Mouse (Mus musculus): ENCODE measurements at regions not wholly inside any gene's neighbourhood (a gene's known extent, or its start where the extent isn't known, plus 50 kb on each side); places are given as distances from the start of the nearest gene placed in this dataset.

GRCm38 (mm10) chr7:36150871-36151560 lies 348.2 kb upstream of the Zfp507 start:
- ATAC-seq (replicated peaks in 1 of 2; ENCODE audit: insufficient read depth in 1 of 2, low FRiP score in 2 of 2, low TSS enrichment in 1 of 2, low read depth in 1 of 2, poor library complexity in 2 of 2, severe bottlenecking in 2 of 2): peak; percentile 37 to 49

GRCm38 (mm10) chr7:36136571-36136970 lies 333.8 kb upstream of the Zfp507 start:
- no peak for ATAC-seq (replicated peaks in 1 of 2; ENCODE audit: insufficient read depth in 1 of 2, low FRiP score in 2 of 2, low TSS enrichment in 1 of 2, low read depth in 1 of 2, poor library complexity in 2 of 2, severe bottlenecking in 2 of 2)

- ATAC-seq (replicated peaks in 1 of 2; ENCODE audit: insufficient read depth in 1 of 2, low FRiP score in 2 of 2, low TSS enrichment in 1 of 2, low read depth in 1 of 2, poor library complexity in 2 of 2, severe bottlenecking in 2 of 2): no peak
Observed at GRCm38 (mm10) chr7:36134557-36134956, 331.8 kb upstream of the Zfp507 start.

- ATAC-seq (replicated peaks in 1 of 2; ENCODE audit: insufficient read depth in 1 of 2, low FRiP score in 2 of 2, low TSS enrichment in 1 of 2, low read depth in 1 of 2, poor library complexity in 2 of 2, severe bottlenecking in 2 of 2): no peak
Observed at GRCm38 (mm10) chr7:36133658-36134143, 330.9 kb upstream of the Zfp507 start.

GRCm38 (mm10) chr7:36133026-36133425 lies 330.2 kb upstream of the Zfp507 start:
- no peak for ATAC-seq (replicated peaks in 1 of 2; ENCODE audit: insufficient read depth in 1 of 2, low FRiP score in 2 of 2, low TSS enrichment in 1 of 2, low read depth in 1 of 2, poor library complexity in 2 of 2, severe bottlenecking in 2 of 2)

- ATAC-seq (replicated peaks in 1 of 2; ENCODE audit: insufficient read depth in 1 of 2, low FRiP score in 2 of 2, low TSS enrichment in 1 of 2, low read depth in 1 of 2, poor library complexity in 2 of 2, severe bottlenecking in 2 of 2): no peak
Observed at GRCm38 (mm10) chr7:36132569-36132968, 329.8 kb upstream of the Zfp507 start.

- no peak for ATAC-seq (replicated peaks in 1 of 2; ENCODE audit: insufficient read depth in 1 of 2, low FRiP score in 2 of 2, low TSS enrichment in 1 of 2, low read depth in 1 of 2, poor library complexity in 2 of 2, severe bottlenecking in 2 of 2)
Observed at GRCm38 (mm10) chr7:36097054-36097453, 294.3 kb upstream of the Zfp507 start.

GRCm38 (mm10) chr7:36095258-36096130 lies 292.7 kb upstream of the Zfp507 start:
- no peak for ATAC-seq (replicated peaks in 1 of 2; ENCODE audit: insufficient read depth in 1 of 2, low FRiP score in 2 of 2, low TSS enrichment in 1 of 2, low read depth in 1 of 2, poor library complexity in 2 of 2, severe bottlenecking in 2 of 2)

GRCm38 (mm10) chr7:36091132-36091531 lies 288.3 kb upstream of the Zfp507 start:
- ATAC-seq (replicated peaks in 1 of 2; ENCODE audit: insufficient read depth in 1 of 2, low FRiP score in 2 of 2, low TSS enrichment in 1 of 2, low read depth in 1 of 2, poor library complexity in 2 of 2, severe bottlenecking in 2 of 2): no peak

- no peak for ATAC-seq (replicated peaks in 1 of 2; ENCODE audit: insufficient read depth in 1 of 2, low FRiP score in 2 of 2, low TSS enrichment in 1 of 2, low read depth in 1 of 2, poor library complexity in 2 of 2, severe bottlenecking in 2 of 2)
Observed at GRCm38 (mm10) chr7:36090291-36091123, 287.7 kb upstream of the Zfp507 start.

- no peak for ATAC-seq (replicated peaks in 1 of 2; ENCODE audit: insufficient read depth in 1 of 2, low FRiP score in 2 of 2, low TSS enrichment in 1 of 2, low read depth in 1 of 2, poor library complexity in 2 of 2, severe bottlenecking in 2 of 2)
Observed at GRCm38 (mm10) chr7:36087598-36087997, 284.8 kb upstream of the Zfp507 start.

- ATAC-seq (replicated peaks in 1 of 2; ENCODE audit: insufficient read depth in 1 of 2, low FRiP score in 2 of 2, low TSS enrichment in 1 of 2, low read depth in 1 of 2, poor library complexity in 2 of 2, severe bottlenecking in 2 of 2): no peak
Observed at GRCm38 (mm10) chr7:36078666-36079065, 275.9 kb upstream of the Zfp507 start.

- no peak for ATAC-seq (replicated peaks in 1 of 2; ENCODE audit: insufficient read depth in 1 of 2, low FRiP score in 2 of 2, low TSS enrichment in 1 of 2, low read depth in 1 of 2, poor library complexity in 2 of 2, severe bottlenecking in 2 of 2)
Observed at GRCm38 (mm10) chr7:36078089-36078654, 275.4 kb upstream of the Zfp507 start.

- ATAC-seq (replicated peaks in 1 of 2; ENCODE audit: insufficient read depth in 1 of 2, low FRiP score in 2 of 2, low TSS enrichment in 1 of 2, low read depth in 1 of 2, poor library complexity in 2 of 2, severe bottlenecking in 2 of 2): no peak
Observed at GRCm38 (mm10) chr7:36077271-36077670, 274.5 kb upstream of the Zfp507 start.

- no peak for ATAC-seq (replicated peaks in 1 of 2; ENCODE audit: insufficient read depth in 1 of 2, low FRiP score in 2 of 2, low TSS enrichment in 1 of 2, low read depth in 1 of 2, poor library complexity in 2 of 2, severe bottlenecking in 2 of 2)
Observed at GRCm38 (mm10) chr7:36076021-36076441, 273.2 kb upstream of the Zfp507 start.

GRCm38 (mm10) chr7:36071774-36072173 lies 269.0 kb upstream of the Zfp507 start:
- no peak for ATAC-seq (replicated peaks in 1 of 2; ENCODE audit: insufficient read depth in 1 of 2, low FRiP score in 2 of 2, low TSS enrichment in 1 of 2, low read depth in 1 of 2, poor library complexity in 2 of 2, severe bottlenecking in 2 of 2)

- no peak for ATAC-seq (replicated peaks in 1 of 2; ENCODE audit: insufficient read depth in 1 of 2, low FRiP score in 2 of 2, low TSS enrichment in 1 of 2, low read depth in 1 of 2, poor library complexity in 2 of 2, severe bottlenecking in 2 of 2)
Observed at GRCm38 (mm10) chr7:36066725-36067124, 263.9 kb upstream of the Zfp507 start.

All from hematopoietic stem cell, adult 5-6 weeks (primary cell).